Mouse (Mus musculus) midbrain, postnatal 0 days (tissue): ENCODE results near the gene Asb6. TPM values are rescaled to one million over a fixed set of nuclear protein-coding genes. Genes with fewer than 3 reads are reported as not detected.
A peak's percentile ranks its signal among the peaks of the same experiment; 100 is the strongest.

ENCODE experiments used
- ATAC-seq: fragments of 200-750 bp; cut with Nextera tagmentation; 2 replicates; pipeline ENCODE4 v1.8.0; 2017; ENCODE audit warnings: moderate number of reproducible peaks, mild to moderate bottlenecking, moderate TSS enrichment, moderate library complexity; ENCODE audit not compliant: low FRiP score
- DNase-seq: peaks from one replicate; pipeline ENCODE4 v3.0.0-alpha.2; 2015; ENCODE audit warnings: low spot score
- H3K27ac ChIP-seq: fragments of 300-500 bp; sonication (generic); 2 replicates; pipeline ENCODE4 v1.5.1; 2014; ENCODE audit warnings: low read depth, mild to moderate bottlenecking, low read length, mixed read lengths
- H3K27me3 ChIP-seq: fragments of 300-500 bp; sonication (generic); 2 replicates; pipeline ENCODE4 v1.6.1; 2014; ENCODE audit warnings: low read length, control low read depth, mixed read lengths; ENCODE audit not compliant: insufficient read depth
- H3K36me3 ChIP-seq: fragments of 300-500 bp; sonication (generic); 2 replicates; pipeline ENCODE4 v1.6.1; 2014; ENCODE audit warnings: low read length, control low read depth, mixed read lengths; ENCODE audit not compliant: insufficient read depth
- H3K4me1 ChIP-seq: fragments of 300-500 bp; sonication (generic); 2 replicates; pipeline ENCODE4 v1.6.1; 2014; ENCODE audit warnings: mild to moderate bottlenecking, control low read depth, antibody characterized with exemption, low read length, mixed read lengths; ENCODE audit not compliant: insufficient read depth
- H3K4me2 ChIP-seq: fragments of 300-500 bp; sonication (generic); 2 replicates; pipeline ENCODE4 v1.6.1; 2014; ENCODE audit warnings: low read depth, mild to moderate bottlenecking, low read length, mixed read lengths; ENCODE audit not compliant: poor library complexity, severe bottlenecking
- H3K4me3 ChIP-seq: fragments of 300-500 bp; sonication (generic); 2 replicates; pipeline ENCODE4 v1.5.1; 2014; ENCODE audit warnings: low read depth, mild to moderate bottlenecking, low read length, moderate library complexity
- H3K9ac ChIP-seq: fragments of 300-500 bp; sonication (generic); replicated peaks from 2 replicates; pipeline ENCODE4 v1.6.1; 2014; ENCODE audit warnings: mild to moderate bottlenecking, low read length, moderate library complexity, mixed read lengths; ENCODE audit not compliant: poor library complexity, severe bottlenecking
- H3K9me3 ChIP-seq: fragments of 300-500 bp; sonication (generic); 2 replicates; pipeline ENCODE4 v1.6.1; 2016; ENCODE audit warnings: low read length, control low read depth
- CTCF ChIP-seq: IDR thresholded peaks from 2 replicates; pipeline ENCODE4 v1.5.1; 2016; ENCODE audit warnings: antibody characterized with exemption, mild to moderate bottlenecking
- WGBS: fragments of 180-500 bp; shearing (Covaris S2); extraction: QIAGEN DNeasy Blood & Tissue Kit; methylation state at CpG from one replicate; pipeline ENCODE4 v1.1.7; 2014; 5-methylcytosine and 5-hydroxymethylcytosine counted together
- polyA plus RNA-seq: library from polyadenylated mRNA; unstranded; fragments of >200 nt; fragmentation: Nextera tagmentation; extraction: Ambion mirVana; gene quantifications from 2 replicates; pipeline ENCODE4 v1.2.1, GENCODE M21; 2015
- total RNA-seq: library from RNA; depleted of rRNA; stranded (reverse); fragments of >200 nt; gene quantifications from 2 replicates; pipeline ENCODE4 v1.2.3, GENCODE M21; 2014

Asb6 gene
- total and polyA plus RNA-seq, 2 experiments from 2014 or later, result 36.1 to 40.7 TPM

DNA sequence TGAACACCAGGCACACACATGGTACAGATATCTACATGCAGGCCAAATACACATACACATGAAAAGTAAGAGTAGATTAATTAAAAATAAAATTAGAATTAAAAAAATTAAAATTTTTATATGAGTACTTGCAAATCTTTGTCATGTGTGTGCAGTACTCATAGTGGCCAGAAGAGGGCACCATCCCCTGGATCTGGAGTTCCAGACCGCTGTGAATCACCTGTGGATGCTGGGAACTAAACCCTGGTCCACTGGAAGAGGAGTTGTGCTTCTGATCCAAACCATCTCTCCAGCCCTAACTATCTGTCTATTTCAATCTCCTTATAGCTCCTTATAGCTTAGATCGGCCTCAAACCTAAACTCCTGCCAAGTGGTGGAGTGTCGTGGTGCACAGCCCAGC is 9.1 kb downstream of the Asb6 start:
- DNase-seq (no peak), ATAC-seq (no peak)
- Histone ChIP-seq H3K27ac (no peak overlapping the region), H3K9me3 (no peaks in the 10 kb centered on the region), H3K36me3 (peaks cover 64% of the 10 kb centered on the region), H3K4me3 (no peak overlapping the region), H3K27me3 (no peaks in the 10 kb centered on the region), H3K9ac (no peak overlapping the region), H3K4me2 (no peak overlapping the region), H3K4me1 (no peaks in the 10 kb centered on the region)
- 97% methylated on average over 3 of the region's 3 CpGs for WGBS
- TF ChIP-seq CTCF, result peak; percentile 61

DNA sequence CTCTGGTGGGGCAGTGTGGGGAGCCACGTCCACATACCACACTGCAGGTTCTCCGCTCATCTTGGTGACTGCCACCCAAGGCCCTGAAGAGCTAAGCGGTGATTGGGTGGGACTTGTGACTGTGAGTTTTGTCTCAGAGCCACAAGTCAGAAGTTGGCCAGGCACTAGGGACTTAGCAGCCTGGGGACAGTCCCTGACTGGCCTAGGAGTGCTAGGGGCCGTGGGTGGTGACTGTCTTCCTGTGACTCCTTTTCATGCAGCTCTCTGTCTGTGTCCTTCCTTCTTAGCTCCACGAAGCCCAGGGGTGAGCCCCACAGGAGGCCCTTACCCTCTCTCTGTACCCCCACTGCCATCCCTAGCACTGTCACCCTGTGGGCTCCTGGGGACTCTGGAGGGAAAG is 10.3 kb downstream of the Asb6 start:
- Histone ChIP-seq H3K4me3 (no peak overlapping the region), H3K9ac (no peak overlapping the region), H3K9me3 (no peaks in the 10 kb centered on the region), H3K4me1 (no peaks in the 10 kb centered on the region), H3K36me3 (peaks cover 63% of the 10 kb centered on the region), H3K27me3 (no peaks in the 10 kb centered on the region), H3K4me2 (no peak overlapping the region), H3K27ac (no peak overlapping the region)
- DNase-seq, result no peak
- 92% methylated on average over 5 of the region's 5 CpGs for WGBS
- no peak for ATAC-seq
- no peak for TF ChIP-seq CTCF

DNA sequence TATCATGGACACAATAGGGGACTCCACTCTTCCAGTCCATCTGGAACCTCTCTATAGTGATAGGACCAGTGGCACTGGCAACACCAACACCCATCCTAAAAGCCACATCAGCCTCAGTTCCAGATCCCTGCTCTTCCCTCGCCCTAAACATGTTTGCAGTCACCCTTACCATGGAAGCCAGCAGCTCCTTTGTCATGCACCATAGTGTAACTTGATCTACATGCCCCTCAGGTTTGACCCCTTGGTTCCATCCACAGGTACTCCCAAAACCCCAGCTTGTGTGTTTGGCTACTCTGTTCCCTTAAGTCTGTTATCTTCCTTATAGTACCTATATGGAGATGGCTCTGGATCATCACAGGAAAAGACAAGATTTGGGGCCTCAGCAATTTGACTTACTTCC is 13.8 kb downstream of the Asb6 start:
- no peaks in the 10 kb centered on the region for H3K9me3 ChIP-seq
- no peak overlapping the region for H3K4me3 ChIP-seq
- ATAC-seq, result no peak
- 93% methylated on average over 1 of the region's 1 CpGs for WGBS
- H3K9ac ChIP-seq, result no peak overlapping the region
- no peak for TF ChIP-seq CTCF
- H3K4me2 ChIP-seq, result no peak overlapping the region
- no peak for DNase-seq
- H3K4me1 ChIP-seq, result no peaks in the 10 kb centered on the region
- H3K36me3 ChIP-seq, result peaks cover 46% of the 10 kb centered on the region
- H3K27ac ChIP-seq, result no peak overlapping the region
- no peaks in the 10 kb centered on the region for H3K27me3 ChIP-seq

DNA sequence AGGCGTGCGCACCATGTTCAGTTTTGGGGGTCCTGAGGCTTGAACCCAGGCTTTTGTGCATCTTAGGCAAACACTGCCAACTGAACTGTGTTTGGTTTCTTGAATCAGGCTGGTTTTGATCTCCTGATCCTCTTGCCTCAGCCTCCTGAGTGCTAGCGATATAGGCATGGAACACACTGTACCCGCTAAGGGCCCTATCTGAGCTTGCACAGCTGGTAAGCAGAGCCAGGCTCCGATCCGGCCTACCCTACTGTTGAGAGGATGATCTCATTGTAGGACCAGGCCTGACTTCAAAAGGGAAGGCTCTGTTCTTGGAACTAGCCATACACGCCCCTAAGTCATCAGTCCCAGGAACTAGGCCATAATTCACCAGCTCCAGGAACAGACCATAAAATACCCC is 19.6 kb downstream of the Asb6 start:
- no peak for TF ChIP-seq CTCF
- Histone ChIP-seq H3K9ac (no peak overlapping the region), H3K4me2 (no peak overlapping the region), H3K36me3 (peaks cover 16% of the 10 kb centered on the region), H3K9me3 (no peaks in the 10 kb centered on the region), H3K4me3 (no peak overlapping the region), H3K27me3 (no peaks in the 10 kb centered on the region), H3K27ac (no peak overlapping the region), H3K4me1 (peaks cover 8% of the 10 kb centered on the region)
- DNase-seq (no peak), ATAC-seq (no peak)
- 93% methylated on average over 7 of the region's 7 CpGs for WGBS

DNA sequence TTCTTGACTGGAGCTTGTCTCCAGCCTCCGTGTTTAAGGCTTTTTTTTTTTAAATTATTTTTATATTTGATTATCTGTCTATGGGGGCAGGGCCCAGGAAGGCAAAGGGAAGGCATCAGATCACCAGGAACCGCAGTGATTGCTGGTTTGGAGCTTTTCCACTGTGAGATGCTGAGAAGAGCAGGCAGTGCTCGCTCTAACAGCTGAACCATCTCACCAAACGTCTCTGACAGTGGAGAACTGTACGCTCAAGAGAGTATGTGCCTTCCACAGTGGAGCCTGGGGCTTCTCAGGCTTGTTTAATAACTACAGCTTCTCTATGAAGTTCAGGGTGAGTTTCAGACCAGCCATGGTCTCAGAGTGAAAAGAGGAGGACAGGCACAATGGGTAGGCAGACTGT is 20.6 kb downstream of the Asb6 start:
- TF ChIP-seq CTCF, result no peak
- H3K9ac ChIP-seq, result no peak overlapping the region
- no peaks in the 10 kb centered on the region for H3K9me3 ChIP-seq
- no peak overlapping the region for H3K4me3 ChIP-seq
- DNase-seq (no peak), ATAC-seq (no peak)
- peaks cover 8% of the 10 kb centered on the region for H3K4me1 ChIP-seq
- H3K36me3 ChIP-seq, result peaks cover 10% of the 10 kb centered on the region; the same call in 1 of the 2 replicates
- H3K27ac ChIP-seq, result no peak overlapping the region
- H3K27me3 ChIP-seq, result no peaks in the 10 kb centered on the region
- H3K4me2 ChIP-seq, result peak overlapping the region; percentile 38
- 87% methylated on average over 5 of the region's 5 CpGs for WGBS

DNA sequence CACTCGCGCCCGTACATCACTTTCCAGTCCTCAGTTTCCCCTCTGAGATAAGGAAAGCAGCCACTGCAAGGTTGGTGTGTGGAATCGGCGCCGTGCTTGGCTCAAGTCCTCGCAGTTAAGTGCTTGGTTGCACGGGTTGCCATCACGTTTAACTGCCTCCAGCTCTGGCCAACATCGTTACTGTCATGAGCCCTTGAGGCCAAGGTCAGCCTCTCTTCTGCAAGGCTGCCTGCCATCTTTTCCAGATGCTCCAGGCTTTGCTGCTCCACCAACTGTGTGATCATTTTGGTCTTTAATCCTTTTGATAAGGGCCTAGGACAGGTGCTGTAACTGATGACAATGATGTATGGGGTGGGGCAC is 21.9 kb downstream of the Asb6 start:
- Histone ChIP-seq H3K4me2 (peak overlapping the region; percentile 91), H3K9me3 (no peaks in the 10 kb centered on the region), H3K9ac (peak overlapping the region; percentile 84), H3K27me3 (peaks cover 3% of the 10 kb centered on the region; the same call in 1 of the 2 replicates), H3K4me1 (peaks cover 8% of the 10 kb centered on the region), H3K27ac (peak overlapping the region; percentile 77), H3K36me3 (peaks cover 4% of the 10 kb centered on the region; the same call in 1 of the 2 replicates), H3K4me3 (peak overlapping the region; percentile 60)
- DNase-seq, result no peak
- no peak for TF ChIP-seq CTCF
- WGBS, result 4% methylated on average over 10 of the region's 10 CpGs
- ATAC-seq, result no peak
